Mouse (Mus musculus) megakaryocyte, embryonic 14.5 days (primary cell): ENCODE results near the gene Sectm1b.

ENCODE experiments used
- FLI1 ChIP-seq: IDR thresholded peaks from 2 replicates; pipeline ENCODE4 v1.6.1; 2012; ENCODE audit warnings: low read length, inconsistent platforms, mixed read lengths
- GATA1 ChIP-seq: IDR thresholded peaks from 3 replicates; pipeline ENCODE4 v1.6.1; 2012; ENCODE audit warnings: mixed read lengths, low read length, inconsistent platforms, borderline replicate concordance

DNA sequence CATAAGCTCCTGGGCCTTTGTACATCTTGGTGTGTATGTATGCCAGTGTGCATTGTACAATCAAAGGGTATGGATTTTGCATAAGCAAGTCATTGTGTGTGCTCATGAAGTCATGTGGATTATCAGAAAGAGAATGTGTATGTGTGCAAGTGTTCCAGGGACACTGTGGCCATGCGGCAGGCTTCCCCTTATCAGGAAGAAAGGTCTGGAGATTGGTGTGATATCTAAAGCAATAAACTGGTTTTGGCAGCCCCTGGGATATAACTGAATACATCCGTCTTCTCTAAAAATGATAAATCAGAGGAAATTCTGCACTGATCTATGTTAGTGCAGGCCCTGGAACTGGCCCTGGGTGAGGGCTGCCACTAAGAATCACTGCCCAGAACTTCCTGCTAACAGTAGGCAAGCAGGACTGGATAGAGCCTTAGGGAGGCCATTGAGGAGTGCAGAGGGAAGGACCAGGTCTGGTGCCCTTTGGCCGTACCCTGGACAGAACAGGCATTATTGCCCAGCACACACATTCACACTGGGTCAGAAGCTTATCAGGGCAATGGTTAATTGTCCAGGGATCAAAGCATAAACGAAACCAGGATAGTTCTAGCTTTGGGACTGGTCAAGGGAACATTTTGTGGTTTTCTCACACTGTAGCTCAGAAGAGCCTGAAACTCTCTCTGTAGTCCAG lies 37.9 kb upstream of the Sectm1b start:
- TF ChIP-seq GATA1 (no peak), FLI1 (no peak)
